Mouse (Mus musculus): ENCODE measurements around the gene Arid5b. TPM values are rescaled to one million over a fixed set of nuclear protein-coding genes. Genes with fewer than 3 reads are reported as not detected.

The Arid5b gene
- polyA plus RNA-seq, 2 experiments, result 1.3 to 3.3 TPM

GRCm38 (mm10) chr10:68063806-68064545 is 214.6 kb downstream of the Arid5b start:
- no peaks in the 10 kb centered on the region for H3K27me3 ChIP-seq (ENCODE audit: control insufficient read depth, insufficient read depth, low read length)
- ATAC-seq (ENCODE audit: insufficient read depth), result no peak
- no peak overlapping the region for H3K4me3 ChIP-seq (ENCODE audit: insufficient read depth in 1 of 2, low read depth in 2 of 2, low read length in 2 of 2)
- no peaks in the 10 kb centered on the region for H3K36me3 ChIP-seq (replicated peaks; ENCODE audit: control insufficient read depth, insufficient read depth, low read depth)
- 51% methylated on average over 8 of the region's 8 CpGs for WGBS (ENCODE audit: insufficient replicate concordance)
- no peaks in the 10 kb centered on the region for H3K4me1 ChIP-seq (replicated peaks; ENCODE audit: control insufficient read depth in 2 of 2, insufficient read depth in 2 of 2, low read length in 1 of 2)
- H3K9me3 ChIP-seq (ENCODE audit: control insufficient read depth, low read length), result no peaks in the 10 kb centered on the region
- no peak overlapping the region for H3K27ac ChIP-seq
- TF ChIP-seq CTCF (IDR thresholded peaks at IDR 0.05; ENCODE audit: low read depth) (no peak), EP300 (IDR thresholded peaks at IDR 0.05; ENCODE audit: low read depth) (no peak)
- no peak overlapping the region for H3K4me2 ChIP-seq (ENCODE audit: low read depth)
- no peak overlapping the region for H3K9ac ChIP-seq (replicated peaks)
- no peak for DNase-seq (ENCODE audit: low read depth in 3 of 3, low spot score in 3 of 3)

DNA sequence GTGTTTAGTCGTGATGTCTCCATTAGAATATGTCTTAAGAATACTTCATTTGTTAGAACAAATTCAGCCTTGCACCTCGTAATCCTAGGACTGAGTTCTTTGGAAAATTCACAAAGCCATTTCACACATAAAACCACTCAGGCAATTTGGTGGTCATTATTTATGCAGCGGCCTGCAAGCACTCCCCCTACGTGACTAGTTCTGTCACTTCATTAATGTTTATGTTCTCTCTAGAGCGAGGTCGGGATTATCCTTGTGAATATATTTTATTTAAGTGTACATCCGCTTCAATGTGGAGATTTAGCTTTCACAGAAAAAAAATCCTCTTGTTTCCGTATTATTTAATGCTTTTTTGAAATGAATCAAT is 217.3 kb downstream of the Arid5b start:
- Histone ChIP-seq H3K27me3 (ENCODE audit: control insufficient read depth, insufficient read depth, low read length) (no peaks in the 10 kb centered on the region), H3K9me3 (ENCODE audit: control insufficient read depth, low read length) (no peaks in the 10 kb centered on the region), H3K4me3 (ENCODE audit: insufficient read depth in 1 of 2, low read depth in 2 of 2, low read length in 2 of 2) (no peak overlapping the region), H3K27ac (no peak overlapping the region), H3K4me2 (ENCODE audit: low read depth) (no peak overlapping the region), H3K4me1 (replicated peaks; ENCODE audit: control insufficient read depth in 2 of 2, insufficient read depth in 2 of 2, low read length in 1 of 2) (no peaks in the 10 kb centered on the region), H3K36me3 (replicated peaks; ENCODE audit: control insufficient read depth, insufficient read depth, low read depth) (no peaks in the 10 kb centered on the region), H3K9ac (replicated peaks) (no peak overlapping the region)
- DNase-seq (ENCODE audit: low read depth in 3 of 3, low spot score in 3 of 3) (no peak), ATAC-seq (ENCODE audit: insufficient read depth) (no peak)
- 68% methylated on average over 8 of the region's 8 CpGs for WGBS (ENCODE audit: insufficient replicate concordance)
- TF ChIP-seq CTCF (IDR thresholded peaks at IDR 0.05; ENCODE audit: low read depth), result no peak
- no peak for TF ChIP-seq EP300 (IDR thresholded peaks at IDR 0.05; ENCODE audit: low read depth)

GRCm38 (mm10) chr10:68060590-68061248 is 217.8 kb downstream of the Arid5b start:
- Histone ChIP-seq H3K4me1 (replicated peaks; ENCODE audit: control insufficient read depth in 2 of 2, insufficient read depth in 2 of 2, low read length in 1 of 2) (no peaks in the 10 kb centered on the region), H3K27me3 (ENCODE audit: control insufficient read depth, insufficient read depth, low read length) (no peaks in the 10 kb centered on the region), H3K4me2 (ENCODE audit: low read depth) (no peak overlapping the region), H3K4me3 (ENCODE audit: insufficient read depth in 1 of 2, low read depth in 2 of 2, low read length in 2 of 2) (no peak overlapping the region), H3K9ac (replicated peaks) (no peak overlapping the region), H3K36me3 (replicated peaks; ENCODE audit: control insufficient read depth, insufficient read depth, low read depth) (no peaks in the 10 kb centered on the region), H3K27ac (no peak overlapping the region), H3K9me3 (ENCODE audit: control insufficient read depth, low read length) (no peaks in the 10 kb centered on the region)
- WGBS (ENCODE audit: insufficient replicate concordance), result 69% methylated on average over 16 of the region's 16 CpGs
- DNase-seq (ENCODE audit: low read depth in 3 of 3, low spot score in 3 of 3), result no peak
- TF ChIP-seq CTCF (IDR thresholded peaks at IDR 0.05; ENCODE audit: low read depth) (no peak), EP300 (IDR thresholded peaks at IDR 0.05; ENCODE audit: low read depth) (no peak)
- no peak for ATAC-seq (ENCODE audit: insufficient read depth)

- Histone ChIP-seq H3K36me3 (replicated peaks; ENCODE audit: control insufficient read depth, insufficient read depth, low read depth) (no peaks in the 10 kb centered on the region), H3K4me3 (ENCODE audit: insufficient read depth in 1 of 2, low read depth in 2 of 2, low read length in 2 of 2) (no peak overlapping the region), H3K9me3 (ENCODE audit: control insufficient read depth, low read length) (no peaks in the 10 kb centered on the region), H3K4me2 (ENCODE audit: low read depth) (no peak overlapping the region), H3K27me3 (ENCODE audit: control insufficient read depth, insufficient read depth, low read length) (no peaks in the 10 kb centered on the region), H3K4me1 (replicated peaks; ENCODE audit: control insufficient read depth in 2 of 2, insufficient read depth in 2 of 2, low read length in 1 of 2) (no peaks in the 10 kb centered on the region), H3K27ac (no peak overlapping the region), H3K9ac (replicated peaks) (no peak overlapping the region)
- TF ChIP-seq CTCF (IDR thresholded peaks at IDR 0.05; ENCODE audit: low read depth), result peak; percentile 20; the same call in 1 of the 2 replicates
- TF ChIP-seq EP300 (IDR thresholded peaks at IDR 0.05; ENCODE audit: low read depth), result no peak
- ATAC-seq (ENCODE audit: insufficient read depth) (no peak), DNase-seq (ENCODE audit: low read depth in 3 of 3, low spot score in 3 of 3) (no peak)
- WGBS (ENCODE audit: insufficient replicate concordance), result 85% methylated on average over 1 of the region's 1 CpGs
Measured at GRCm38 (mm10) chr10:68058378-68058777, 220.2 kb downstream of the Arid5b start.

GRCm38 (mm10) chr10:68057841-68058240 is 220.7 kb downstream of the Arid5b start:
- WGBS (ENCODE audit: insufficient replicate concordance), result 62% methylated on average over 3 of the region's 3 CpGs

More at GRCm38 (mm10) chr10:68057841-68058240, 220.7 kb downstream of the Arid5b start:
- no peaks in the 10 kb centered on the region for H3K36me3 ChIP-seq (replicated peaks; ENCODE audit: control insufficient read depth, insufficient read depth, low read depth)
- no peak overlapping the region for H3K4me3 ChIP-seq (ENCODE audit: insufficient read depth in 1 of 2, low read depth in 2 of 2, low read length in 2 of 2)
- peak; percentile 71 for ATAC-seq (ENCODE audit: insufficient read depth)
- TF ChIP-seq CTCF (IDR thresholded peaks at IDR 0.05; ENCODE audit: low read depth) (no peak), EP300 (IDR thresholded peaks at IDR 0.05; ENCODE audit: low read depth) (no peak)
- no peak overlapping the region for H3K9ac ChIP-seq (replicated peaks)
- H3K27me3 ChIP-seq (ENCODE audit: control insufficient read depth, insufficient read depth, low read length), result no peaks in the 10 kb centered on the region
- DNase-seq (ENCODE audit: low read depth in 3 of 3, low spot score in 3 of 3), result peak; percentile 31 to 47 (median 41)
- H3K27ac ChIP-seq, result no peak overlapping the region
- no peaks in the 10 kb centered on the region for H3K4me1 ChIP-seq (replicated peaks; ENCODE audit: control insufficient read depth in 2 of 2, insufficient read depth in 2 of 2, low read length in 1 of 2)
- no peaks in the 10 kb centered on the region for H3K9me3 ChIP-seq (ENCODE audit: control insufficient read depth, low read length)
- no peak overlapping the region for H3K4me2 ChIP-seq (ENCODE audit: low read depth)

Measured in liver, embryonic 14.5 days (tissue).